Mouse (Mus musculus) neural tube, embryonic 14.5 days (tissue): ENCODE data around the gene Pim3. TPM values are rescaled to one million over a fixed set of nuclear protein-coding genes. Genes with fewer than 3 reads are reported as not detected.

Experiments
- ATAC-seq: fragments of 200-750 bp; cut with Nextera tagmentation; 2 replicates; pipeline ENCODE4 v1.8.0; 2017; ENCODE audit warnings: low read depth, mild to moderate bottlenecking, moderate TSS enrichment, moderate library complexity
- H3K27ac ChIP-seq: fragments of 300-500 bp; sonication (generic); 2 replicates; pipeline ENCODE4 v1.5.1; 2014; ENCODE audit warnings: low read depth, mild to moderate bottlenecking, control low read depth, low read length, moderate library complexity, mixed read lengths
- H3K27me3 ChIP-seq: fragments of 300-500 bp; sonication (generic); 2 replicates; pipeline ENCODE4 v1.6.1; 2014; ENCODE audit warnings: low read length; ENCODE audit not compliant: control insufficient read depth, insufficient read depth
- H3K36me3 ChIP-seq: fragments of 300-500 bp; sonication (generic); 2 replicates; pipeline ENCODE4 v1.6.1; 2014; ENCODE audit warnings: low read length, mixed read lengths; ENCODE audit not compliant: control insufficient read depth, insufficient read depth
- H3K4me1 ChIP-seq: fragments of 300-500 bp; sonication (generic); 2 replicates; pipeline ENCODE4 v1.6.1; 2014; ENCODE audit warnings: low read length; ENCODE audit not compliant: control insufficient read depth, insufficient read depth
- H3K4me2 ChIP-seq: fragments of 300-500 bp; sonication (generic); 2 replicates; pipeline ENCODE4 v1.6.1; 2014; ENCODE audit warnings: mild to moderate bottlenecking, low read depth, low read length, control low read depth
- H3K4me3 ChIP-seq: fragments of 300-500 bp; sonication (generic); 2 replicates; pipeline ENCODE4 v1.5.1; 2014; ENCODE audit warnings: low read depth, low read length, control low read depth, mixed read lengths
- H3K9ac ChIP-seq: fragments of 300-500 bp; sonication (generic); replicated peaks from 2 replicates; pipeline ENCODE4 v1.6.1; 2014; ENCODE audit warnings: low read depth, mild to moderate bottlenecking, control low read depth, low read length, mixed read lengths
- H3K9me3 ChIP-seq: fragments of 300-500 bp; sonication (generic); 2 replicates; pipeline ENCODE4 v1.6.1; 2016; ENCODE audit warnings: low read length; ENCODE audit not compliant: control insufficient read depth
- WGBS: fragments of 180-500 bp; shearing (Covaris S2); extraction: QIAGEN DNeasy Blood & Tissue Kit; methylation state at CpG from one replicate; pipeline ENCODE4 v1.1.7; 2014; 5-methylcytosine and 5-hydroxymethylcytosine counted together
- polyA plus RNA-seq: library from polyadenylated mRNA; unstranded; fragments of >200 nt; fragmentation: Nextera tagmentation; extraction: Ambion mirVana; gene quantifications from 2 replicates; pipeline ENCODE4 v1.2.1, GENCODE M21; 2014

Gene Pim3
- polyA plus RNA-seq, 1 experiment from 2014 or later: 45.7 TPM

DNA sequence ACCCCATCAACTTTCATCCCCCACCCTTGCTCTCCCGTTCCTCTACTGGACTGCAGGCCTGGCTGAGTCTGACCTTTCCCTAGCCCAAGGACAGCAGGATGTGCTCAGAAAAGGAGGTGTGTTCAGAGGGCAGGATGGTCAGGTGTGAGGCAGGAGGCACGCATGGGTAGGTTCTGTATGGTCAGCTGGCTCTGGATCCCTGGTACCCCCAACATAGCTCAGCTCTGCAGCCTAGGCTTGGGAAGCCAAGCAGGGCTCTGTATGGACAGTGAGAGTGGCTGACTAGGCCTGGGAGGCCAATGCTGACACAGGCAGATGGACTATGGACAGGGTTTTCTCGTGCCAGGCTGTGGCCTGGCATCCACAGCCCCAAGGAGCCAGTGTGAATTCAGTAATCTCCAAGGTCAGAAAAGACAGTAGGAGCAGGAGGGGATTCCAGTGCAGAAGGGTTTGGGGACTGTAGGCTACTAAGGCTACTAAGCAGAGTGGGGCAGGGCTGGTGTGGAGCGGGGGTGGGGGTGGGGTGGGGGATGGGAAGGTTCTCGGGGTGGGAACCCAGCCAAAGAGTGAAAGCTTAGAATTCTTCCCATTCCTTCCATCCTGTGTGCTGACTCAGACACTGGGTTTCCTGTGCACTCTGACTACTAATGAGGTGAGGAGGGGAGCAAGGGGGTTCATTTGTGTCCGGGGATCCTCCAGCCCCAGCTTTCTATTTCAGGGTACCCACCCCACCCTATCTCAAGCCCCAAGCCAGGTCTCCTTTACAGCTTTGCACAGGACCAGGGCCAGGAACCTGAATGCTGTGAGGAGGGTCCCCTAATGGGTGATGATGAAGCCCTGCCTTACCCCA is 7.6 kb upstream of the Pim3 start:
- ATAC-seq: no peak
- Histone ChIP-seq H3K9me3 (no peaks in the 10 kb centered on the region), H3K27ac (no peak overlapping the region), H3K4me3 (no peak overlapping the region), H3K4me1 (no peaks in the 10 kb centered on the region), H3K36me3 (no peaks in the 10 kb centered on the region), H3K27me3 (no peaks in the 10 kb centered on the region), H3K9ac (no peak overlapping the region; the same call in 1 of the 2 replicates), H3K4me2 (no peak overlapping the region)
- 62% methylated on average over 6 of the region's 6 CpGs for WGBS

DNA sequence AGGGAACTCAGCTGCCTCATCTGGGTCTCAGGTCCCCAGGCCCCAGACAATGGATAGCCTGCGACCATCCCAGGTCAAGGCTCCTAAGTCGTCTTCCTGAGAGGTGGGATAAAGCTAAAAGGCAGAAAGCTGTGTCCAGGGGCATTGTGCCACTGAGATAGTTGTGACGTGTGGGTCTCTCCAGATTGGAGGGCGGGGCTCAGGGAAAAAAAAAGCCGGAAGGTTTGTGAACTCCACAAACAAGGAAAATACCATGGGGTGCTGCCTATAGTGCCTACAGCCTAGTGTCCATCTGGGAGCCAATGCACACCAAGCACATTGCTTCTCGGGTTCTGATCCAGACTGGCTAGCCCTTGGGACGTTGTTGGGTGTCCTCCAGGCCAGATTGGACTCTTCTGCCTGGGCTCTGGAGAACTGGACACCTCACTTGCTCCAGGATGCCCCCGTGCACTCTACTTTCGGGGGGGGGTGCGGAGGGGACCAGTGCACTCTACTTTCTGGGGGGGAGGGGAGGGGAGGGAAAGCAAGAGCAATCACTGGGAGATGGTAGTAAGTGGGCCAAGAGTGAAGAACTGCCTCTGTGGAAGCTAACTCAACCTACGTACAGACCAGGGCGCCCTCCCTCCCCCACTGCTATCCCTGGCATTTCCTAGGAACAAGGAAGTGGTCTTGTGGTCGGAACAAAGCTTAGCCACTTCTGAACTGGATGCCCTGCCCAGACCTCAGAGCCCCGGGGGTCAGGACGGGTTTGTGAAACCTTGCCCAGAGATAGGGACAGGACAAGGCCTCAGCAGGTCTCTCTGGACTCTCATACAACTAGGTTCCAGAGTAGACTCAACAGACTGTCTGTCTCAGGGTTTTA is 6.8 kb upstream of the Pim3 start:
- 78% methylated on average over 15 of the region's 15 CpGs for WGBS
- H3K27ac ChIP-seq: no peak overlapping the region

GRCm38 (mm10) chr15:88855896-88856417 is 6.0 kb upstream of the Pim3 start:
- Histone ChIP-seq H3K4me1 (no peaks in the 10 kb centered on the region), H3K9me3 (no peaks in the 10 kb centered on the region), H3K4me3 (no peak overlapping the region), H3K9ac (no peak overlapping the region), H3K36me3 (no peaks in the 10 kb centered on the region), H3K27me3 (no peaks in the 10 kb centered on the region), H3K27ac (no peak overlapping the region), H3K4me2 (no peak overlapping the region)
- ATAC-seq: no peak
- 88% methylated on average over 6 of the region's 6 CpGs for WGBS

More for the DNA sequence above, 6.8 kb upstream of the Pim3 start:
- no peak overlapping the region for H3K4me3 ChIP-seq
- H3K4me2 ChIP-seq: no peak overlapping the region
- H3K4me1 ChIP-seq: no peaks in the 10 kb centered on the region
- H3K9ac ChIP-seq: no peak overlapping the region; the same call in 1 of the 2 replicates
- ATAC-seq: no peak
- no peaks in the 10 kb centered on the region for H3K9me3 ChIP-seq
- H3K27me3 ChIP-seq: no peaks in the 10 kb centered on the region
- no peaks in the 10 kb centered on the region for H3K36me3 ChIP-seq

DNA sequence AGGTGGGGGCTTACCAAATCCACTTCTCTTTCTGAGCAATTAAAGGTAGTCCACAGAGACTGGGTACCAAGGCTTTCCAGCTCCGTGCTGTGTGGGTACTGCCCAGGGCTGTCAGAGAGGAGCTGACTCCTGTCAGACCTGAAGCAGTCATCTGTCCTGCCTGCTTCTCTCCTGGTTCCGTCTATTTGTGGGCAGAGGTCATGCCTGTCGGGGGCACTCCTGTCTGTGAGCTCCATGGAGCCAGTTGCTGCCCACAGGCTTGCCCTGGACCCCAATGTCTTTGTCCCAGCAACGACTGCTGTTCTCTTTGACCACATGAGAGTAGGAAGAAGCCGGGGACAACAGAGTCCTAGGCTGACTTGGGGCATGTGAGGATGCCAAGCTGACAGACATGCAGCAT is 5.4 kb upstream of the Pim3 start:
- no peak for ATAC-seq
- Histone ChIP-seq H3K4me2 (no peak overlapping the region), H3K4me3 (no peak overlapping the region), H3K9me3 (no peaks in the 10 kb centered on the region), H3K27me3 (no peaks in the 10 kb centered on the region), H3K27ac (no peak overlapping the region), H3K36me3 (no peaks in the 10 kb centered on the region), H3K4me1 (peaks cover 3% of the 10 kb centered on the region; the same call in 1 of the 2 replicates), H3K9ac (no peak overlapping the region)
- WGBS: 84% methylated on average over 5 of the region's 5 CpGs

GRCm38 (mm10) chr15:88857361-88857760 is 4.6 kb upstream of the Pim3 start:
- no peaks in the 10 kb centered on the region for H3K9me3 ChIP-seq
- H3K4me2 ChIP-seq: no peak overlapping the region
- H3K27ac ChIP-seq: no peak overlapping the region
- WGBS: 93% methylated on average over 7 of the region's 7 CpGs
- no peaks in the 10 kb centered on the region for H3K27me3 ChIP-seq
- no peaks in the 10 kb centered on the region for H3K36me3 ChIP-seq
- H3K9ac ChIP-seq: no peak overlapping the region
- H3K4me3 ChIP-seq: no peak overlapping the region
- no peak for ATAC-seq
- peaks cover 3% of the 10 kb centered on the region; the same call in 1 of the 2 replicates for H3K4me1 ChIP-seq

DNA sequence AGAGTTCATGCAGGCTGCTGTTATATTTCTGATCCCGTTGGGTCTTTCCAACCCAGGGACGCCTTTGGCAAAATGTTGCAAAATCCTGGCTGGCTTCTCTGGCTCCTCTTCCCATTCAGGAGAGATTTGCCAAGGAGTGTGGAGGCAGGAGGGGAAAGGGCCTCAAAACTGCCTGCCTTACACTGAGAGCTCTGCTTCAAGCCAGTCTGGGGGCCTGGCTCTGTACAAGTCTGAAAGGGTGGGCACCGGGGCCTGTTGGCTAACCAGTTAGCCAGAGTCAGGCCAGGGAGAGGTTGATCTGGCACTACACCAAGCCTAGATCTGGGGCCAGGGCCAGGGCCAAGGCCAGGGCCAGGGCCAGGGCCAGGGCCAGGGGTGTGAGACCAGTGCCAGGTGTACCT is 3.8 kb upstream of the Pim3 start:
- Histone ChIP-seq H3K27ac (no peak overlapping the region), H3K4me1 (peaks cover 7% of the 10 kb centered on the region; the same call in 1 of the 2 replicates), H3K4me2 (no peak overlapping the region), H3K36me3 (no peaks in the 10 kb centered on the region), H3K9me3 (no peaks in the 10 kb centered on the region), H3K27me3 (no peaks in the 10 kb centered on the region), H3K4me3 (no peak overlapping the region), H3K9ac (no peak overlapping the region)
- 97% methylated on average over 3 of the region's 3 CpGs for WGBS
- ATAC-seq: no peak

DNA sequence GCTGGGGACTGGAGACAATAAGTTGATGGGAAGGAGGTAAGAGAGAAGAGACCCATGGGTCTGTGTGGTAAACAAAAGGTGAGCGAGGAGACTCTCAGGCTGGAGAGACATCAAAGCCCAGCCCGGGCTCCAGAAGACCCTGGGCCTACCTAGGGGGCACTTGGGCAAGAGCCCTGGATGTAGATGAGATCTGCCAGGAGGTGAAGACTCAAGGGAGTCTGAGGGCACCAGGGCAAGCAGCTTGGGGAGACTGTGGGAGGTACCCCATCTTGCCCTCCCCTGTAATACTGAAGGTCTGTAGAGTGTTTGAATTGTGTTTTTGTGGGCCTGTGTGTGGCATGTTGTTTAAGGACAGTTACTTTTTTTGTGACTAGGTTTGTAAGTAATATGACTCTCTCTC is 3.3 kb upstream of the Pim3 start:
- no peak overlapping the region for H3K4me2 ChIP-seq
- H3K4me1 ChIP-seq: peaks cover 7% of the 10 kb centered on the region; the same call in 1 of the 2 replicates
- no peak for ATAC-seq
- WGBS: 70% methylated on average over 2 of the region's 2 CpGs
- no peak overlapping the region for H3K27ac ChIP-seq
- H3K27me3 ChIP-seq: no peaks in the 10 kb centered on the region
- H3K4me3 ChIP-seq: no peak overlapping the region
- no peaks in the 10 kb centered on the region for H3K9me3 ChIP-seq
- no peak overlapping the region for H3K9ac ChIP-seq
- H3K36me3 ChIP-seq: no peaks in the 10 kb centered on the region

- WGBS: 64% methylated on average over 8 of the region's 8 CpGs
Observed at GRCm38 (mm10) chr15:88859206-88859970, 2.6 kb upstream of the Pim3 start.

More at GRCm38 (mm10) chr15:88859206-88859970, 2.6 kb upstream of the Pim3 start:
- peaks cover under 1% of the 10 kb centered on the region; the same call in 1 of the 2 replicates for H3K36me3 ChIP-seq
- H3K9me3 ChIP-seq: no peaks in the 10 kb centered on the region
- H3K9ac ChIP-seq: no peak overlapping the region
- no peak overlapping the region for H3K27ac ChIP-seq
- H3K27me3 ChIP-seq: no peaks in the 10 kb centered on the region
- H3K4me2 ChIP-seq: no peak overlapping the region
- H3K4me1 ChIP-seq: peaks cover 11% of the 10 kb centered on the region
- no peak for ATAC-seq
- no peak overlapping the region for H3K4me3 ChIP-seq
